15 mouse cellular contexts compared by ENCODE assay signal in genomic region chr6:37843647-37844273, GRCm38 (mm10).
"Had no signal": no experiment of that assay in that cellular context is flagged by ENCODE, and none has a peak within 500 bp of the region (broad histone marks: within the 10 kb centered on the region; RNA-seq: fewer than 3 reads in every experiment).

No protein-coding gene starts in this region.

- H3K9me3 ChIP-seq: kidney, embryonic 15.5 days; limb, embryonic 15.5 days; liver, embryonic 12.5 days; neural tube, embryonic 13.5 days; stomach, embryonic 15.5 days had no signal

- H3K4me1 ChIP-seq: limb, embryonic 15.5 days; liver, embryonic 12.5 days; neural tube, embryonic 13.5 days; stomach, embryonic 15.5 days had no signal

- H3K27ac ChIP-seq: limb, embryonic 15.5 days; liver, embryonic 12.5 days; neural tube, embryonic 13.5 days; stomach, embryonic 15.5 days had no signal

- DNase-seq: kidney, adult 11 months; layer of hippocampus, adult 9-11 months; lung, embryonic 14.5 days; lung, postnatal 10 days; right cerebral cortex, postnatal 14 days; thymus, adult 2 months; thymus, postnatal 25 days had no signal

- ATAC-seq: liver, embryonic 12.5 days; midbrain, embryonic 16.5 days had no signal

- H3K36me3 ChIP-seq: kidney, embryonic 15.5 days; limb, embryonic 15.5 days; liver, embryonic 12.5 days; neural tube, embryonic 13.5 days; stomach, embryonic 15.5 days had no signal

- H3K4me2 ChIP-seq: kidney, embryonic 15.5 days; limb, embryonic 15.5 days; liver, embryonic 12.5 days; lung, embryonic 14.5 days; midbrain, embryonic 11.5 days; neural tube, embryonic 13.5 days; stomach, embryonic 15.5 days had no signal

- H3K27me3 ChIP-seq: kidney, embryonic 15.5 days; limb, embryonic 15.5 days; megakaryocyte, embryonic 14.5 days; neural tube, embryonic 13.5 days; stomach, embryonic 15.5 days had no signal

- H3K9ac ChIP-seq: kidney, embryonic 15.5 days; limb, embryonic 15.5 days; liver, embryonic 12.5 days; lung, embryonic 14.5 days; neural tube, embryonic 13.5 days; stomach, embryonic 15.5 days had no signal

- H3K4me3 ChIP-seq: kidney, embryonic 15.5 days; limb, embryonic 15.5 days; liver, embryonic 12.5 days; megakaryocyte, embryonic 14.5 days; neural tube, embryonic 13.5 days; stomach, embryonic 15.5 days had no signal
